Mouse (Mus musculus) stomach, postnatal 0 days (tissue): ENCODE results near the gene Arrdc1. TPM values are rescaled to one million over a fixed set of nuclear protein-coding genes. Genes with fewer than 3 reads are reported as not detected.

Source experiments
- ATAC-seq: fragments of 200-750 bp; cut with Nextera tagmentation; 2 replicates; pipeline ENCODE4 v1.8.0; 2017; ENCODE audit not compliant: low FRiP score, low TSS enrichment
- DNase-seq: peaks from one replicate; pipeline ENCODE4 v3.0.0-alpha.2; 2016; ENCODE audit warnings: low spot score
- H3K27ac ChIP-seq: fragments of 300-500 bp; sonication (generic); replicated peaks from 2 replicates; pipeline ENCODE4 v1.5.1; 2014; ENCODE audit warnings: mild to moderate bottlenecking, control low read depth
- H3K27me3 ChIP-seq: fragments of 300-500 bp; sonication (generic); 2 replicates; pipeline ENCODE4 v1.6.1; 2014; ENCODE audit warnings: low read length; ENCODE audit not compliant: control insufficient read depth, insufficient read depth
- H3K36me3 ChIP-seq: fragments of 300-500 bp; sonication (generic); 2 replicates; pipeline ENCODE4 v1.6.1; 2014; ENCODE audit warnings: low read length, mixed read lengths; ENCODE audit not compliant: control insufficient read depth, insufficient read depth
- H3K4me1 ChIP-seq: fragments of 300-500 bp; sonication (generic); replicated peaks from 2 replicates; pipeline ENCODE4 v1.6.1; 2014; ENCODE audit warnings: antibody characterized with exemption; ENCODE audit not compliant: control insufficient read depth, insufficient read depth
- H3K4me2 ChIP-seq: fragments of 300-500 bp; sonication (generic); replicated peaks from 2 replicates; pipeline ENCODE4 v1.6.1; 2014; ENCODE audit warnings: low read depth, mild to moderate bottlenecking, control low read depth, moderate library complexity
- H3K4me3 ChIP-seq: fragments of 300-500 bp; sonication (generic); 2 replicates; pipeline ENCODE4 v1.5.1; 2014; ENCODE audit warnings: low read depth, low read length, control low read depth
- H3K9ac ChIP-seq: fragments of 300-500 bp; sonication (generic); 2 replicates; pipeline ENCODE4 v1.6.1; 2014; ENCODE audit warnings: mild to moderate bottlenecking, low read length, control low read depth, mixed read lengths
- H3K9me3 ChIP-seq: fragments of 300-500 bp; sonication (generic); 2 replicates; pipeline ENCODE4 v1.6.1; 2016; ENCODE audit warnings: low read length; ENCODE audit not compliant: control insufficient read depth
- CTCF ChIP-seq: IDR thresholded peaks from 2 replicates; pipeline ENCODE4 v1.5.1; 2016; ENCODE audit warnings: antibody characterized with exemption, low read depth, mild to moderate bottlenecking, moderate library complexity
- EP300 ChIP-seq: optimal IDR thresholded peaks from 2 replicates; pipeline ENCODE3; 2016; ENCODE audit warnings: antibody characterized with exemption
- WGBS: fragments of 180-500 bp; shearing (Covaris S2); extraction: QIAGEN DNeasy Blood & Tissue Kit; methylation state at CpG from one replicate; pipeline ENCODE4 v1.1.7; 2014; 5-methylcytosine and 5-hydroxymethylcytosine counted together
- microRNA-seq: library from miRNA; unstranded; fragments of <30 nt; microRNA quantifications from one replicate; pipeline ENCODE4, GENCODE M21; 2016
- polyA plus RNA-seq: library from polyadenylated mRNA; unstranded; fragments of >200 nt; fragmentation: Nextera tagmentation; extraction: Ambion mirVana; gene quantifications from 2 replicates; pipeline ENCODE4 v1.2.1, GENCODE M21; 2015

The Arrdc1 gene
- polyA plus RNA-seq, 1 experiment from 2014 or later, result 94.7 TPM

DNA sequence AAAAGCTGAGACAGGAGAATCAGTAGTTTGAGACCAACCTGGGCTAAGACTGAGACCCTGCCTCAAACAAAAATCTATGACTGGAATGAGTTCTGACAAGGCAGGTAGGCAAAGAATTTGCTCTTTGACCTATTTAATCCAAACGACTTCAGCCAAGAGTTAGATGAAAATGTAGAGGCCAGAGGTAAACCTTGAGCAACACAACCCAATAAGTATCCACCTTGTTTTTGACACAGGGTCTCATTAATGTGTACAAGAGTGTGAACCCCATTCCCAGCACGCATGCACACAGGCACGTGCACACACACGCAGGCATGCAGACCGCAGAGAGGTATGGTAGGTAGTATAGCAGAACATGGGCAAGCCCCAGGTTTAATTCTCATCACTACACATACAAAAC lies 42.7 kb downstream of the Arrdc1 start:
- no peak for DNase-seq
- WGBS, result 80% methylated on average over 5 of the region's 5 CpGs
- ATAC-seq, result no peak
- H3K4me1 ChIP-seq, result 0 out of 2 replicates have a peak, but pooled peaks cover 2% of the 10 kb centered on the region
- H3K9ac ChIP-seq, result no peak overlapping the region
- H3K27me3 ChIP-seq, result no peaks in the 10 kb centered on the region
- no peak overlapping the region for H3K4me2 ChIP-seq
- no peak overlapping the region for H3K4me3 ChIP-seq
- no peaks in the 10 kb centered on the region; the same call in 1 of the 2 replicates for H3K36me3 ChIP-seq
- no peaks in the 10 kb centered on the region for H3K9me3 ChIP-seq
- no peak overlapping the region for H3K27ac ChIP-seq
- no peak for TF ChIP-seq EP300
- TF ChIP-seq CTCF, result no peak

DNA sequence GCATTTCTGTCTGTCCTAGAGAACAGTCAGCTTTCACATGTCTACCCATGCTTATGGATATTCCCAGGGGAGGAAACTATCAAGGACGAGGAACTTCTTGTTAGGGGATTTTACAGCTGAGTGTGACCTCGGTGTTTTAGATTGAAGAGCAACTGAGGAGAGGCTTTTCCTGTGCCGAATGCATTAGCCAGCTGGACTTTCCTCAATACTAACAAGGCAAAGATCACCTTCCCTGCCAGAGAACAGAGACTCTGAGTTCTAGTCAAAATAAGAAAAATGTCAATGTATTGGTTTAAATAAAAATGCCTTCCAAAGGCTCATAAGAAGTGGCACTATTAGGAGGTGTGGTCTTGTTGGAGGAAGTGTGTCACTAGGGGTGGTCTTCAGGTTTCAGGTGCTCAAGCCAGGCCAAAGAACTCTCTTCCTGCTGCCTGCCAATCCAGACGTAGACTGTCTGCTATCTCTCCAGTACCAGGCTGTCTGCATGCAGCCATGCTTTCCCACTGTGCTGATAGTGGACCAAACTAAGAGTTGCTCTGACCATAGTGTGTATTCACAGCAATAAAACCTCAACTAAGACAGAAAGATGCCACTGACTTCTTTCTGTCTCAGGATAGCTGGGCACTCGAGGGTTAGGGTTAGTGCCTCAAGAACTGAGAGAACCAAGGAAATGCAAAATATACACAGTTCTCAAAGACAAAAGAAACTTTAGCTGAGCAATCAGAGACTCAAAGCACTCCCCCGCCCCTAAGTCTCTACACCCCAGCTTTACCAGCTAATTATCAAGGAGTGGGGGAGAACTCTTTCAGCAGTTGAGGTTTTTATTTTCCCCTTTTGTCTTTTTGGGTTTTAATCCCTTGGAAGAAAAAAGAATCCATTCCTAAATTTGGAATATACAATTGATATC lies 44.3 kb downstream of the Arrdc1 start:
- DNase-seq (no peak), ATAC-seq (no peak)
- H3K27me3 ChIP-seq, result no peaks in the 10 kb centered on the region
- no peak overlapping the region for H3K9ac ChIP-seq
- TF ChIP-seq CTCF, result no peak
- TF ChIP-seq EP300, result no peak
- WGBS, result 57% methylated on average over 6 of the region's 6 CpGs
- H3K36me3 ChIP-seq, result no peaks in the 10 kb centered on the region; the same call in 1 of the 2 replicates
- H3K27ac ChIP-seq, result no peak overlapping the region
- no peaks in the 10 kb centered on the region for H3K9me3 ChIP-seq
- no peak overlapping the region for H3K4me3 ChIP-seq
- no peak overlapping the region for H3K4me2 ChIP-seq
- H3K4me1 ChIP-seq, result 0 out of 2 replicates have a peak, but pooled peaks cover 2% of the 10 kb centered on the region

DNA sequence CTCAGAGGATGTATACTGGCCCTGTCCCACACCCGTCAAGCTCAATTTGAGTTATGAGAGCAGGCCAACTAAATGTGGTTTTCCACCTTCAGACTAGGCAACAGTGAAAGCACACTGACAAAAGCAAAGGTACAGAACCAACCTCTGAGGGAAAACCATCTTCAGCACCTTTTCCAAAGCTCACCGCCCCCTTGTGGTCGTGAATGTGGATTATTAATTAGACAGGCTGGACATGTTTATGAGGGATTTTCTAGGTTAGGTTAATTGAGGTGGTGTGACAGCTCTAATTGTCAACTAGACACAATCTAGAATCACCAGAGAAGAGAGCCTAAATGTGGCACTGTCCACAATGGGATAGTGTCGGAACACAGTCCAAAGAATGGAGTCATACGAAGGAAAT lies 46.2 kb downstream of the Arrdc1 start:
- H3K9ac ChIP-seq, result no peak overlapping the region

DNA sequence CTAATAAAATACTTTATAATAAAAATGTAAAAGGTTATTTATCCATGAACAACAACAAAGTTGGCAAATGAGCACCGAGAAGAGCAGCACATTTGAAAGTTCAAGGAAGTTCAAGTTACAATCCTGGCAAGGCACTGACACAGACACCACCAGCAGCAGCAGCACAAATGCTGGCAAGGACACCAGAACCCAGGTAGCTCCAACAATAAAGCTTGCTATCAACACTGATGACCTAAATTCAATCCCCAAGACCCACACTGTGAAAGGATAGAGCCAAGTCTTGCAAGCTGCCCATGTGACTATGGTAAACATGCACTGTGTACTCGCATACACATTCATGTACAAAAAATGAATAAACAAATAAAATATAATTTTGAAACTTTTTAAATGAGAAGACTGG lies 54.4 kb downstream of the Arrdc1 start:
- TF ChIP-seq EP300 (no peak), CTCF (no peak)
- Histone ChIP-seq H3K27ac (no peak overlapping the region), H3K27me3 (no peaks in the 10 kb centered on the region), H3K36me3 (peaks cover 11% of the 10 kb centered on the region; the same call in 1 of the 2 replicates), H3K4me2 (no peak overlapping the region), H3K9me3 (no peaks in the 10 kb centered on the region), H3K9ac (no peak overlapping the region), H3K4me3 (no peak overlapping the region), H3K4me1 (no peaks in the 10 kb centered on the region)
- no peak for ATAC-seq
- no peak for DNase-seq
- 84% methylated on average over 2 of the region's 2 CpGs for WGBS

More for the DNA sequence above, 46.2 kb downstream of the Arrdc1 start:
- H3K27ac ChIP-seq, result no peak overlapping the region
- no peak overlapping the region for H3K4me3 ChIP-seq
- H3K4me2 ChIP-seq, result no peak overlapping the region
- WGBS, result 79% methylated on average over 5 of the region's 5 CpGs
- no peaks in the 10 kb centered on the region for H3K27me3 ChIP-seq
- H3K9me3 ChIP-seq, result no peaks in the 10 kb centered on the region
- H3K4me1 ChIP-seq, result 0 out of 2 replicates have a peak, but pooled peaks cover 2% of the 10 kb centered on the region
- peaks cover 7% of the 10 kb centered on the region; the same call in 1 of the 2 replicates for H3K36me3 ChIP-seq
- no peak for TF ChIP-seq EP300
- peak; percentile 59 for TF ChIP-seq CTCF
- no peak for ATAC-seq
- DNase-seq, result peak; percentile 42

Small RNA genes within 50 kb of the gene (microRNA-seq; reads per million reads assigned to microRNA genes)
- gene Gm22875, result not detected

Other genes starting within 250 kb of the Arrdc1 start
- gene Cacna1b, start 172.1 kb downstream of the Arrdc1 start, polyA plus RNA-seq, result 0.74 and 0.87 TPM in 2 replicates
- gene Ehmt1, start 15.6 kb downstream of the Arrdc1 start, polyA plus RNA-seq, result 23.1 and 27.5 TPM in 2 replicates
- 7.1 and 7.8 TPM in 2 replicates for gene Zmynd19, start 14.5 kb upstream of the Arrdc1 start, polyA plus RNA-seq
- 12.1 TPM in 2 replicates for gene Dph7, start 27.1 kb upstream of the Arrdc1 start, polyA plus RNA-seq
- gene Mrpl41, start 39.8 kb upstream of the Arrdc1 start, polyA plus RNA-seq, result 121 and 122 TPM in 2 replicates
- gene Pnpla7, start 40.8 kb upstream of the Arrdc1 start, polyA plus RNA-seq, result 4.2 and 4.3 TPM in 2 replicates
- gene Nsmf, start 119.1 kb upstream of the Arrdc1 start, polyA plus RNA-seq, result 23.5 and 30.2 TPM in 2 replicates
- 3.3 TPM in 2 replicates for gene Entpd8, start 145.1 kb upstream of the Arrdc1 start, polyA plus RNA-seq
- gene Noxa1, start 159.9 kb upstream of the Arrdc1 start, polyA plus RNA-seq, result 4.0 and 4.4 TPM in 2 replicates
- gene Nrarp, start 245.5 kb upstream of the Arrdc1 start, polyA plus RNA-seq, result 25.3 and 25.6 TPM in 2 replicates